Mouse (Mus musculus): ENCODE measurements around the gene Tnfrsf17. TPM values are rescaled to one million over a fixed set of nuclear protein-coding genes. Genes with fewer than 3 reads are reported as not detected.
"Not testable (repeated sequence)": the region's sequence is repeated elsewhere in the genome, so short reads cannot be mapped to it uniquely, and the experiment has no call there.

Gene Tnfrsf17
- 0.21 TPM in 1 of 2 replicates, not detected in the other for polyA plus RNA-seq (2015; fragmentation: Nextera tagmentation; extraction: Ambion mirVana)

- ATAC-seq, result no peak
- no peak within 1 kb of the TSS for H3K27ac ChIP-seq
- no peak within 1 kb of the TSS for H3K9ac ChIP-seq
Measured at GRCm38 (mm10) chr16:11313512-11313911, at the start of gene Tnfrsf17. Gene Tnfrsf17, plus strand, starts transcription at chr16:11313812.

GRCm38 (mm10) chr16:11266556-11266955 lies 47.1 kb upstream of the Tnfrsf17 start:
- 77% methylated on average over 2 of the region's 2 CpGs for WGBS
- Histone ChIP-seq H3K4me3 (no peak overlapping the region), H3K4me1 (no peaks in the 10 kb centered on the region), H3K4me2 (no peak overlapping the region), H3K9me3 (replicated peaks) (no peaks in the 10 kb centered on the region), H3K27ac (no peak overlapping the region), H3K36me3 (ENCODE audit: poor library complexity, severe bottlenecking) (no peaks in the 10 kb centered on the region), H3K27me3 (no peaks in the 10 kb centered on the region), H3K9ac (no peak overlapping the region)
- no peak for ATAC-seq

More at GRCm38 (mm10) chr16:11313512-11313911, at the start of gene Tnfrsf17:
- Histone ChIP-seq H3K9me3 (replicated peaks) (no peaks in the 10 kb centered on the region), H3K36me3 (ENCODE audit: poor library complexity, severe bottlenecking) (no peaks in the 10 kb centered on the region), H3K4me2 (no peak within 1 kb of the TSS), H3K4me3 (no peak within 1 kb of the TSS), H3K27me3 (no peaks in the 10 kb centered on the region), H3K4me1 (no peaks in the 10 kb centered on the region)
- 67% methylated on average over 7 of the region's 7 CpGs for WGBS

- H3K4me1 ChIP-seq, result no peaks in the 10 kb centered on the region
- no peak overlapping the region for H3K4me3 ChIP-seq
- no peak overlapping the region for H3K9ac ChIP-seq
- no peaks in the 10 kb centered on the region for H3K36me3 ChIP-seq (ENCODE audit: poor library complexity, severe bottlenecking)
- no peak overlapping the region for H3K4me2 ChIP-seq
- no peak for ATAC-seq
- 40% methylated on average over 6 of the region's 6 CpGs for WGBS
- H3K27me3 ChIP-seq, result no peaks in the 10 kb centered on the region
- no peak overlapping the region for H3K27ac ChIP-seq
- no peaks in the 10 kb centered on the region for H3K9me3 ChIP-seq (replicated peaks)
Measured at GRCm38 (mm10) chr16:11269808-11270207, 43.8 kb upstream of the Tnfrsf17 start.

- WGBS, result 93% methylated on average over 2 of the region's 2 CpGs
Measured at GRCm38 (mm10) chr16:11270642-11271041, 43.0 kb upstream of the Tnfrsf17 start.

GRCm38 (mm10) chr16:11271073-11271472 lies 42.5 kb upstream of the Tnfrsf17 start:
- no peak overlapping the region for H3K4me2 ChIP-seq
- no peak overlapping the region for H3K9ac ChIP-seq

More at GRCm38 (mm10) chr16:11270642-11271041, 43.0 kb upstream of the Tnfrsf17 start:
- no peak overlapping the region for H3K9ac ChIP-seq
- no peak overlapping the region for H3K4me3 ChIP-seq
- no peaks in the 10 kb centered on the region for H3K4me1 ChIP-seq
- H3K9me3 ChIP-seq (replicated peaks), result no peaks in the 10 kb centered on the region
- H3K36me3 ChIP-seq (ENCODE audit: poor library complexity, severe bottlenecking), result no peaks in the 10 kb centered on the region
- no peak overlapping the region for H3K27ac ChIP-seq
- no peaks in the 10 kb centered on the region for H3K27me3 ChIP-seq
- ATAC-seq, result no peak
- H3K4me2 ChIP-seq, result no peak overlapping the region

GRCm38 (mm10) chr16:11276888-11277287 lies 36.7 kb upstream of the Tnfrsf17 start:
- Histone ChIP-seq H3K9me3 (replicated peaks) (no peaks in the 10 kb centered on the region), H3K4me2 (no peak overlapping the region), H3K4me3 (no peak overlapping the region), H3K9ac (no peak overlapping the region), H3K4me1 (no peaks in the 10 kb centered on the region), H3K36me3 (ENCODE audit: poor library complexity, severe bottlenecking) (no peaks in the 10 kb centered on the region), H3K27me3 (no peaks in the 10 kb centered on the region), H3K27ac (no peak overlapping the region)
- ATAC-seq, result no peak
- WGBS, result 30% methylated on average over 3 of the region's 3 CpGs

More at GRCm38 (mm10) chr16:11271073-11271472, 42.5 kb upstream of the Tnfrsf17 start:
- Histone ChIP-seq H3K36me3 (ENCODE audit: poor library complexity, severe bottlenecking) (no peaks in the 10 kb centered on the region), H3K27me3 (no peaks in the 10 kb centered on the region), H3K4me1 (no peaks in the 10 kb centered on the region), H3K27ac (no peak overlapping the region), H3K9me3 (replicated peaks) (no peaks in the 10 kb centered on the region), H3K4me3 (no peak overlapping the region)
- no peak for ATAC-seq

GRCm38 (mm10) chr16:11278778-11279177 lies 34.8 kb upstream of the Tnfrsf17 start:
- H3K4me1 ChIP-seq, result no peaks in the 10 kb centered on the region
- 57% methylated on average over 6 of the region's 6 CpGs for WGBS
- no peaks in the 10 kb centered on the region for H3K27me3 ChIP-seq
- H3K27ac ChIP-seq, result no peak overlapping the region
- no peak overlapping the region for H3K9ac ChIP-seq
- no peaks in the 10 kb centered on the region for H3K9me3 ChIP-seq (replicated peaks)
- H3K4me2 ChIP-seq, result no peak overlapping the region
- H3K4me3 ChIP-seq, result no peak overlapping the region
- ATAC-seq, result no peak
- no peaks in the 10 kb centered on the region for H3K36me3 ChIP-seq (ENCODE audit: poor library complexity, severe bottlenecking)

- 88% methylated on average over 5 of the region's 5 CpGs for WGBS
- H3K4me3 ChIP-seq, result no peak overlapping the region
- H3K9ac ChIP-seq, result no peak overlapping the region
- H3K27ac ChIP-seq, result no peak overlapping the region
- no peaks in the 10 kb centered on the region for H3K9me3 ChIP-seq (replicated peaks)
- H3K4me1 ChIP-seq, result no peaks in the 10 kb centered on the region
- H3K4me2 ChIP-seq, result no peak overlapping the region
- no peaks in the 10 kb centered on the region for H3K36me3 ChIP-seq (ENCODE audit: poor library complexity, severe bottlenecking)
- ATAC-seq, result no peak
- H3K27me3 ChIP-seq, result no peaks in the 10 kb centered on the region
Measured at GRCm38 (mm10) chr16:11282655-11283232, 30.9 kb upstream of the Tnfrsf17 start.

GRCm38 (mm10) chr16:11284881-11285280 lies 28.7 kb upstream of the Tnfrsf17 start:
- no peak overlapping the region for H3K4me2 ChIP-seq
- H3K36me3 ChIP-seq (ENCODE audit: poor library complexity, severe bottlenecking), result no peaks in the 10 kb centered on the region
- 86% methylated on average over 2 of the region's 2 CpGs for WGBS
- H3K27ac ChIP-seq, result no peak overlapping the region
- H3K27me3 ChIP-seq, result no peaks in the 10 kb centered on the region
- no peak for ATAC-seq
- H3K9me3 ChIP-seq (replicated peaks), result no peaks in the 10 kb centered on the region
- H3K9ac ChIP-seq, result no peak overlapping the region
- no peak overlapping the region for H3K4me3 ChIP-seq
- H3K4me1 ChIP-seq, result no peaks in the 10 kb centered on the region

- no peak overlapping the region for H3K4me2 ChIP-seq
- no peak overlapping the region for H3K4me3 ChIP-seq
- H3K9ac ChIP-seq, result no peak overlapping the region
- no peaks in the 10 kb centered on the region for H3K36me3 ChIP-seq (ENCODE audit: poor library complexity, severe bottlenecking)
- H3K4me1 ChIP-seq, result no peaks in the 10 kb centered on the region
- H3K27ac ChIP-seq, result no peak overlapping the region
- 94% methylated on average over 2 of the region's 2 CpGs for WGBS
- H3K9me3 ChIP-seq (replicated peaks), result no peaks in the 10 kb centered on the region
- ATAC-seq, result no peak
- H3K27me3 ChIP-seq, result no peaks in the 10 kb centered on the region
Measured at GRCm38 (mm10) chr16:11285949-11286348, 27.7 kb upstream of the Tnfrsf17 start.

- not testable (repeated sequence) for H3K9ac ChIP-seq; H3K36me3 ChIP-seq (ENCODE audit: poor library complexity, severe bottlenecking); H3K9me3 ChIP-seq (replicated peaks); H3K4me2 ChIP-seq; H3K4me1 ChIP-seq; ATAC-seq; H3K27ac ChIP-seq; H3K4me3 ChIP-seq; H3K27me3 ChIP-seq
- WGBS, result 92% methylated on average over 8 of the region's 8 CpGs
Measured at GRCm38 (mm10) chr16:11288873-11289272, 24.7 kb upstream of the Tnfrsf17 start.

GRCm38 (mm10) chr16:11295583-11295982 lies 18.0 kb upstream of the Tnfrsf17 start:
- WGBS, result 74% methylated on average over 4 of the region's 4 CpGs
- not testable (repeated sequence) for ATAC-seq

GRCm38 (mm10) chr16:11297700-11298099 lies 15.9 kb upstream of the Tnfrsf17 start:
- H3K4me2 ChIP-seq; H3K27ac ChIP-seq; H3K27me3 ChIP-seq; ATAC-seq; H3K4me3 ChIP-seq; H3K4me1 ChIP-seq; H3K36me3 ChIP-seq (ENCODE audit: poor library complexity, severe bottlenecking); H3K9me3 ChIP-seq (replicated peaks); H3K9ac ChIP-seq: not testable (repeated sequence)
- WGBS, result 73% methylated on average over 1 of the region's 1 CpGs

More at GRCm38 (mm10) chr16:11295583-11295982, 18.0 kb upstream of the Tnfrsf17 start:
- H3K4me2 ChIP-seq; H3K36me3 ChIP-seq (ENCODE audit: poor library complexity, severe bottlenecking); H3K9me3 ChIP-seq (replicated peaks); H3K4me1 ChIP-seq; H3K27ac ChIP-seq; H3K9ac ChIP-seq; H3K27me3 ChIP-seq; H3K4me3 ChIP-seq: not testable (repeated sequence)

All from forebrain, embryonic 13.5 days (tissue).